Mouse (Mus musculus) bone marrow macrophage, adult 2 months (primary cell): Measurements from ENCODE around the gene Slc36a4.

Source experiments
- CTCF ChIP-seq: IDR thresholded peaks from 2 replicates; pipeline ENCODE4 v1.5.1; 2012; ENCODE audit warnings: low read depth, mild to moderate bottlenecking, low read length, moderate library complexity
- POLR2A ChIP-seq: IDR thresholded peaks from 2 replicates; pipeline ENCODE4 v1.6.1; 2012; ENCODE audit warnings: mild to moderate bottlenecking, low read depth, low read length, borderline replicate concordance

- TF ChIP-seq POLR2A (no peak), CTCF (no peak)
Observed at GRCm38 (mm10) chr9:15693847-15694246, 15.7 kb upstream of the Slc36a4 start.
